Mouse (Mus musculus) embryonic facial prominence, embryonic 14.5 days (tissue): ENCODE measurements at regions not wholly inside any gene's neighbourhood (a gene's known extent, or its start where the extent isn't known, plus 50 kb on each side); places are given as distances from the start of the nearest gene placed in this dataset.
"Not testable (repeated sequence)": the region's sequence is repeated elsewhere in the genome, so short reads cannot be mapped to it uniquely, and the experiment has no call there.

Source experiments
- ATAC-seq: fragments of 200-750 bp; cut with Nextera tagmentation; 2 replicates; pipeline ENCODE4 v1.8.0; 2017; ENCODE audit warnings: low read depth, moderate number of reproducible peaks, moderate TSS enrichment
- DNase-seq: peaks from one replicate; pipeline ENCODE4 v3.0.0-alpha.2; 2015; ENCODE audit warnings: low spot score
- H3K27ac ChIP-seq: fragments of 300-500 bp; sonication (generic); replicated peaks from 2 replicates; pipeline ENCODE4 v1.5.1; 2014; ENCODE audit warnings: low read depth, mild to moderate bottlenecking, low read length, moderate library complexity
- H3K27me3 ChIP-seq: fragments of 300-500 bp; sonication (generic); replicated peaks from 2 replicates; pipeline ENCODE4 v1.6.1; 2014; ENCODE audit warnings: low read length; ENCODE audit not compliant: control insufficient read depth, insufficient read depth
- H3K36me3 ChIP-seq: fragments of 300-500 bp; sonication (generic); 2 replicates; pipeline ENCODE4 v1.6.1; 2014; ENCODE audit warnings: low read length, mixed read lengths; ENCODE audit not compliant: control insufficient read depth, insufficient read depth
- H3K4me1 ChIP-seq: fragments of 300-500 bp; sonication (generic); 2 replicates; pipeline ENCODE4 v1.6.1; 2014; ENCODE audit warnings: antibody characterized with exemption, low read length; ENCODE audit not compliant: control insufficient read depth, insufficient read depth
- H3K4me2 ChIP-seq: fragments of 300-500 bp; sonication (generic); 2 replicates; pipeline ENCODE4 v1.6.1; 2014; ENCODE audit warnings: low read depth, mild to moderate bottlenecking, low read length, moderate library complexity, mixed read lengths
- H3K4me3 ChIP-seq: fragments of 300-500 bp; sonication (generic); 2 replicates; pipeline ENCODE4 v1.5.1; 2014; ENCODE audit warnings: low read depth, mild to moderate bottlenecking, low read length
- H3K9ac ChIP-seq: fragments of 300-500 bp; sonication (generic); 2 replicates; pipeline ENCODE4 v1.6.1; 2014; ENCODE audit warnings: low read depth, mild to moderate bottlenecking, low read length, moderate library complexity, mixed read lengths
- H3K9me3 ChIP-seq: fragments of 300-500 bp; sonication (generic); 2 replicates; pipeline ENCODE4 v1.6.1; 2016; ENCODE audit warnings: low read length; ENCODE audit not compliant: control insufficient read depth
- WGBS: fragments of 180-500 bp; shearing (Covaris S2); extraction: QIAGEN DNeasy Blood & Tissue Kit; methylation state at CpG from one replicate; pipeline ENCODE4 v1.1.7; 2014; 5-methylcytosine and 5-hydroxymethylcytosine counted together

GRCm38 (mm10) chr12:22745556-22745955 is 1034.5 kb downstream of the Gm10330 start:
- 0% methylated on average over 3 of the region's 40 CpGs for WGBS
- not testable (repeated sequence) for H3K9ac ChIP-seq, H3K9me3 ChIP-seq

GRCm38 (mm10) chr12:22745067-22745466 is 1035.0 kb downstream of the Gm10330 start:
- H3K4me2 ChIP-seq, result peak overlapping the region; percentile 32
- H3K9ac ChIP-seq, H3K27me3 ChIP-seq, H3K4me1 ChIP-seq, H3K27ac ChIP-seq, H3K36me3 ChIP-seq, ATAC-seq, H3K9me3 ChIP-seq, DNase-seq: not testable (repeated sequence)
- H3K4me3 ChIP-seq, result peak overlapping the region; percentile 31
- WGBS, result no CpG with 5 or more reads among the region's 43 CpGs

More at GRCm38 (mm10) chr12:22745556-22745955, 1034.5 kb downstream of the Gm10330 start:
- not testable (repeated sequence) for H3K36me3 ChIP-seq, H3K27me3 ChIP-seq, ATAC-seq, H3K27ac ChIP-seq, H3K4me1 ChIP-seq
- Histone ChIP-seq H3K4me3 (peak overlapping the region; percentile 31), H3K4me2 (peak overlapping the region; percentile 32)
- DNase-seq, result peak; percentile 5
